Mouse (Mus musculus) kidney, embryonic 16.5 days (tissue): Measurements from ENCODE around the gene Tspan4. TPM values are rescaled to one million over a fixed set of nuclear protein-coding genes. Genes with fewer than 3 reads are reported as not detected.

Experiments
- ATAC-seq: fragments of 200-750 bp; cut with Nextera tagmentation; 2 replicates; pipeline ENCODE4 v1.8.0; 2017; ENCODE audit warnings: moderate TSS enrichment; ENCODE audit not compliant: low FRiP score, low TSS enrichment
- H3K27ac ChIP-seq: fragments of 300-500 bp; sonication (generic); 2 replicates; pipeline ENCODE4 v1.5.1; 2014; ENCODE audit warnings: low read length
- H3K27me3 ChIP-seq: fragments of 300-500 bp; sonication (generic); 2 replicates; pipeline ENCODE4 v1.6.1; 2014; ENCODE audit warnings: low read length, control low read depth, mixed read lengths; ENCODE audit not compliant: insufficient read depth
- H3K36me3 ChIP-seq: fragments of 300-500 bp; sonication (generic); 2 replicates; pipeline ENCODE4 v1.6.1; 2014; ENCODE audit warnings: low read length, control low read depth, mixed read lengths; ENCODE audit not compliant: insufficient read depth
- H3K4me1 ChIP-seq: fragments of 300-500 bp; sonication (generic); 2 replicates; pipeline ENCODE4 v1.6.1; 2014; ENCODE audit warnings: low read length, control low read depth, mixed read lengths; ENCODE audit not compliant: insufficient read depth
- H3K4me2 ChIP-seq: fragments of 300-500 bp; sonication (generic); replicated peaks from 2 replicates; pipeline ENCODE4 v1.6.1; 2014; ENCODE audit warnings: low read depth, low read length
- H3K4me3 ChIP-seq: fragments of 300-500 bp; sonication (generic); 2 replicates; pipeline ENCODE4 v1.5.1; 2014; ENCODE audit warnings: mild to moderate bottlenecking, low read length
- H3K9ac ChIP-seq: fragments of 300-500 bp; sonication (generic); replicated peaks from 2 replicates; pipeline ENCODE4 v1.6.1; 2014; ENCODE audit warnings: low read length
- H3K9me3 ChIP-seq: fragments of 300-500 bp; sonication (generic); 2 replicates; pipeline ENCODE4 v1.6.1; 2016; ENCODE audit warnings: low read length, control low read depth
- WGBS: fragments of 180-500 bp; shearing (Covaris S2); extraction: QIAGEN DNeasy Blood & Tissue Kit; methylation state at CpG from one replicate; pipeline ENCODE4 v1.1.7; 2014; 5-methylcytosine and 5-hydroxymethylcytosine counted together
- polyA plus RNA-seq: library from polyadenylated mRNA; unstranded; fragments of >200 nt; fragmentation: Nextera tagmentation; extraction: Ambion mirVana; gene quantifications from 2 replicates; pipeline ENCODE4 v1.2.1, GENCODE M21; 2015

Gene Tspan4
- polyA plus RNA-seq, 1 experiment from 2014 or later = 110 TPM

GRCm38 (mm10) chr7:141460391-141461113 lies 14.5 kb upstream of the Tspan4 start, which contains the start of gene Cracr2b:
TSS of gene Cracr2b (plus strand) at chr7:141461094.
- H3K9ac ChIP-seq = peak within 1 kb of the TSS; percentile 68
- H3K27me3 ChIP-seq = peaks cover 34% of the 10 kb centered on the region
- no peak for ATAC-seq
- WGBS = 75% methylated on average over 15 of the region's 15 CpGs
- H3K4me2 ChIP-seq = peak within 1 kb of the TSS; percentile 79
- H3K4me1 ChIP-seq = peaks cover 45% of the 10 kb centered on the region
- no peak within 1 kb of the TSS for H3K27ac ChIP-seq
- H3K4me3 ChIP-seq = peak within 1 kb of the TSS; percentile 59
- no peaks in the 10 kb centered on the region for H3K9me3 ChIP-seq
- peaks cover 11% of the 10 kb centered on the region for H3K36me3 ChIP-seq

- peaks cover 11% of the 10 kb centered on the region for H3K36me3 ChIP-seq
- H3K27ac ChIP-seq = no peak overlapping the region
- 2% methylated on average over 59 of the region's 59 CpGs for WGBS
- ATAC-seq = no peak
- H3K4me2 ChIP-seq = peak overlapping the region; percentile 79
- H3K4me3 ChIP-seq = peak overlapping the region; percentile 59
- H3K9ac ChIP-seq = peak overlapping the region; percentile 68
- no peaks in the 10 kb centered on the region for H3K9me3 ChIP-seq
- peaks cover 34% of the 10 kb centered on the region for H3K27me3 ChIP-seq
- H3K4me1 ChIP-seq = peaks cover 42% of the 10 kb centered on the region
Observed at GRCm38 (mm10) chr7:141461521-141462332, 13.3 kb upstream of the Tspan4 start.

DNA sequence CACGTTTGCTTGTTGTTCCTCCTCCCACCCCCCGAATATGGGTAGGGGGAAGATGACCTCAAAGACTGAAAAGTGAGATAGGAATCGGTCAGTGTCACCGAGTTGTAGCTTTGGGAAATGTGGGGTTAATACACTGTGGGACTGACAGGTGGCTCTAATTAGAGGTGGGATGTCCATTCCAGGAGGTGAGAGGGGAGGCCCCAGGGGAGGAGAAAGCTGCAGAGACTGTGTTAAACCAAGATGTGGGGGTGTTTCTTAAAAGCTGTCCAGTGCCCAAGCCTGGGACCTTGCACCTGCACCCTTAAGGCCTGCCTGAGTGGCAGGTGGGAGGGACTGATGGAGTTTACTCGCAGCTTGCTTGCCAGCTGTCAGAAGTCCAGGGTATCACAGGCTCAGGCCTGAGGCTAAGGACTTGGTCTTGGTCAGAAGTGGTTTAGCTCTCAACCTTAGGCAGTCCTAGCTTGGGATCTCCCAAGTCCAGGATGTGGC lies 12.7 kb upstream of the Tspan4 start:
- Histone ChIP-seq H3K36me3 (peaks cover 11% of the 10 kb centered on the region), H3K27me3 (peaks cover 34% of the 10 kb centered on the region), H3K27ac (no peak overlapping the region), H3K4me3 (peak overlapping the region; percentile 59), H3K4me1 (peaks cover 46% of the 10 kb centered on the region), H3K4me2 (peak overlapping the region; percentile 79), H3K9ac (peak overlapping the region; percentile 68), H3K9me3 (no peaks in the 10 kb centered on the region)
- ATAC-seq = no peak
- 10% methylated on average over 5 of the region's 5 CpGs for WGBS

DNA sequence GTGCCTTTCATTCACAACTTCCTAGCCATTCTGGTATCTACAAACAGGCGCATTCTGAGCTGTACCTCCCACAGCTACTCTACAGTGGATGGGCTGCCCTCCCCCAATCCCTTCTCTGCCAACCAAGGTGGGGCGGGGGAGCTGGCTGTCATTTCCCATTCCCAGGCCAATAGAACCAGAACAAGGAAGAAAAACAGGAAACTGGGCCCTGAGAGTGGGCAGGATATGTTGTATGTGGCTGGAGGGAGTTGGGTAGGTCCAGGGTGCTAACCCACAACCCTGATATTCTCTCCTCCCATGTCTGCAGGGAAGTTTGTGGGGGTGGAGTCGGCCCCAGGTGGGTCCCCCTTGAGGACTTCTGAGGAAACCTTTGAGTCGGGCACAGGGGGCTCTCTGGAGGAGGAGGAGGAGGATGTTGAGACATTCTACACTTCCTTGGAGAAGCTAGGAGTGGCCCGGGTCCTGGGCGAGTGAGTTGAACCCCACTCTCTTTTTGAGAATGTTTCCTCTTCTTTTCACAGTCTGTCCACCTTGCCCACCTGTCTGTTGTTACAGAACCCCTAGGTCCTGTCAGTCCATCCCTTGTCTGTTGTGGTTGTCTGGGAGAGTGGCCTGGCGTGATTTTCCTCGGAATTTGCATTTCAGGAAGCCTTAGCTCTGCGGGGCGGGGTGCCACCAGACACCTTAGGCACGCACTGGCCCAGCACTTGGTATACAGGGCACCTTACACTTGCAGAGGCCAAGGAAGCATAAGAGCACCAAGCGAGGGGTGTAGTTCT lies 11.0 kb upstream of the Tspan4 start:
- H3K4me3 ChIP-seq = peak overlapping the region; percentile 32
- H3K4me2 ChIP-seq = peak overlapping the region; percentile 51
- H3K36me3 ChIP-seq = peaks cover 7% of the 10 kb centered on the region; the same call in 1 of the 2 replicates
- 29% methylated on average over 12 of the region's 12 CpGs for WGBS
- peak overlapping the region; percentile 43 for H3K9ac ChIP-seq
- no peaks in the 10 kb centered on the region for H3K9me3 ChIP-seq
- H3K4me1 ChIP-seq = peaks cover 57% of the 10 kb centered on the region
- H3K27me3 ChIP-seq = peaks cover 34% of the 10 kb centered on the region
- no peak for ATAC-seq
- H3K27ac ChIP-seq = peak overlapping the region; percentile 31; the same call in 1 of the 2 replicates

GRCm38 (mm10) chr7:141464603-141465201 lies 10.3 kb upstream of the Tspan4 start:
- Histone ChIP-seq H3K9me3 (no peaks in the 10 kb centered on the region), H3K27ac (no peak overlapping the region), H3K4me2 (peak overlapping the region; percentile 51), H3K27me3 (peaks cover 34% of the 10 kb centered on the region), H3K36me3 (peaks cover 3% of the 10 kb centered on the region; the same call in 1 of the 2 replicates), H3K9ac (peak overlapping the region; percentile 43), H3K4me1 (peaks cover 64% of the 10 kb centered on the region), H3K4me3 (peak overlapping the region; percentile 32)
- ATAC-seq = no peak
- WGBS = 9% methylated on average over 37 of the region's 38 CpGs

GRCm38 (mm10) chr7:141465388-141466044 lies 9.5 kb upstream of the Tspan4 start:
- H3K4me2 ChIP-seq = peak overlapping the region; percentile 51
- no peak overlapping the region for H3K27ac ChIP-seq
- H3K36me3 ChIP-seq = peaks cover 11% of the 10 kb centered on the region
- 0 out of 2 replicates have a peak overlapping the region, but pooled peaks have one; percentile 47 for H3K9ac ChIP-seq
- WGBS = 43% methylated on average over 8 of the region's 10 CpGs
- H3K9me3 ChIP-seq = no peaks in the 10 kb centered on the region
- H3K27me3 ChIP-seq = peaks cover 34% of the 10 kb centered on the region
- H3K4me1 ChIP-seq = peaks cover 66% of the 10 kb centered on the region
- no peak overlapping the region for H3K4me3 ChIP-seq
- no peak for ATAC-seq

- H3K9ac ChIP-seq = no peak overlapping the region
- H3K27ac ChIP-seq = no peak overlapping the region
- peaks cover 34% of the 10 kb centered on the region for H3K27me3 ChIP-seq
Observed at GRCm38 (mm10) chr7:141466045-141466394, 9.0 kb upstream of the Tspan4 start.

GRCm38 (mm10) chr7:141466607-141467148 lies 8.4 kb upstream of the Tspan4 start:
- H3K4me2 ChIP-seq = peak overlapping the region; percentile 92
- no peak for ATAC-seq
- WGBS = 52% methylated on average over 10 of the region's 10 CpGs
- peak overlapping the region; percentile 97 for H3K27ac ChIP-seq
- no peaks in the 10 kb centered on the region for H3K9me3 ChIP-seq
- H3K4me1 ChIP-seq = peaks cover 59% of the 10 kb centered on the region
- H3K4me3 ChIP-seq = peak overlapping the region; percentile 85
- peaks cover 22% of the 10 kb centered on the region for H3K36me3 ChIP-seq
- peak overlapping the region; percentile 90 for H3K9ac ChIP-seq
- peaks cover 34% of the 10 kb centered on the region for H3K27me3 ChIP-seq

More at GRCm38 (mm10) chr7:141466045-141466394, 9.0 kb upstream of the Tspan4 start:
- Histone ChIP-seq H3K9me3 (no peaks in the 10 kb centered on the region), H3K4me3 (no peak overlapping the region), H3K4me2 (no peak overlapping the region), H3K4me1 (peaks cover 64% of the 10 kb centered on the region), H3K36me3 (peaks cover 16% of the 10 kb centered on the region)
- no peak for ATAC-seq
- 63% methylated on average over 7 of the region's 7 CpGs for WGBS
